Mouse (Mus musculus): Measurements from ENCODE around the gene Apod. TPM values are rescaled to one million over a fixed set of nuclear protein-coding genes. Genes with fewer than 3 reads are reported as not detected.

Apod gene
- total and polyA plus RNA-seq, 2 experiments: not detected

DNA sequence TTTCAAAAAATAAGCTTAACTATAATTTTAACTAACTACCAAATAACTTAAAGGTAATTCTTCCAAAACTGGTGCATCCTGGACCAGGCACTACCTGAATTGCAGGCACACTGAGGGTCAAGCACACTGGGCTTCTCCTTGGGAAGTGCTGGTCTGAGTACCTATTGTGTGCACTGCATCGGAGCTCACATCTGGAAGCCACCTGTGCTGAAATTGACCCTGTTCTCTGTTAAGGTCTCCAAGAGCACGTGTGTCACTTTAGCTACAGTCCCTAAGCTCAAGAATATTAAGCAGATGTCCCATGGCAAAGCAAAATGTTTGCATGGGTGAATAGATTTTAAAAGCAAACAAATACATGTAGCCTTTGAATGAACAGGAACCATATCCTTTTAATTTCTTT is 997 bp downstream of the Apod start:
- H3K27me3 ChIP-seq (ENCODE audit: control insufficient read depth, insufficient read depth, low read length): no peaks in the 10 kb centered on the region
- no peaks in the 10 kb centered on the region; the same call in 1 of the 2 replicates for H3K4me1 ChIP-seq (ENCODE audit: control insufficient read depth, insufficient read depth, low read length)
- DNase-seq (ENCODE audit: extremely low read depth, low read depth, low spot score): no peak
- H3K79me2 ChIP-seq (ENCODE audit: control insufficient read depth, insufficient read depth, low read length): no peaks in the 10 kb centered on the region
- TF ChIP-seq POLR2A (IDR thresholded peaks at IDR 0.05; ENCODE audit: extremely low read depth, insufficient read depth, low read length) (no peak), CTCF (IDR thresholded peaks at IDR 0.05; ENCODE audit: low read depth, low read length) (no peak)
- H3K4me3 ChIP-seq (ENCODE audit: insufficient read depth, low read depth, low read length): no peak overlapping the region
- no peaks in the 10 kb centered on the region for H3K36me3 ChIP-seq (ENCODE audit: control insufficient read depth, insufficient read depth, low read length)
- WGBS: 88% methylated on average over 2 of the region's 2 CpGs
- H3K27ac ChIP-seq (replicated peaks; ENCODE audit: insufficient read depth, low read depth, low read length): no peak overlapping the region
- no peak overlapping the region for H3K9ac ChIP-seq (ENCODE audit: low read depth, low read length)

GRCm38 (mm10) chr16:31312296-31312695 is 2.3 kb downstream of the Apod start:
- Histone ChIP-seq H3K27ac (replicated peaks; ENCODE audit: insufficient read depth, low read depth, low read length) (no peak overlapping the region), H3K4me3 (ENCODE audit: insufficient read depth, low read depth, low read length) (no peak overlapping the region), H3K36me3 (ENCODE audit: control insufficient read depth, insufficient read depth, low read length) (no peaks in the 10 kb centered on the region), H3K4me1 (ENCODE audit: control insufficient read depth, insufficient read depth, low read length) (no peaks in the 10 kb centered on the region; the same call in 1 of the 2 replicates), H3K27me3 (ENCODE audit: control insufficient read depth, insufficient read depth, low read length) (no peaks in the 10 kb centered on the region), H3K9ac (ENCODE audit: low read depth, low read length) (no peak overlapping the region), H3K79me2 (ENCODE audit: control insufficient read depth, insufficient read depth, low read length) (no peaks in the 10 kb centered on the region)
- WGBS: 90% methylated on average over 3 of the region's 3 CpGs
- no peak for TF ChIP-seq POLR2A (IDR thresholded peaks at IDR 0.05; ENCODE audit: extremely low read depth, insufficient read depth, low read length)
- TF ChIP-seq CTCF (IDR thresholded peaks at IDR 0.05; ENCODE audit: low read depth, low read length): no peak
- no peak for DNase-seq (ENCODE audit: extremely low read depth, low read depth, low spot score)

- Histone ChIP-seq H3K4me1 (ENCODE audit: control insufficient read depth, insufficient read depth, low read length) (no peaks in the 10 kb centered on the region), H3K9ac (ENCODE audit: low read depth, low read length) (no peak overlapping the region), H3K27ac (replicated peaks; ENCODE audit: insufficient read depth, low read depth, low read length) (no peak overlapping the region), H3K79me2 (ENCODE audit: control insufficient read depth, insufficient read depth, low read length) (no peaks in the 10 kb centered on the region), H3K4me3 (ENCODE audit: insufficient read depth, low read depth, low read length) (no peak overlapping the region), H3K27me3 (ENCODE audit: control insufficient read depth, insufficient read depth, low read length) (no peaks in the 10 kb centered on the region), H3K36me3 (ENCODE audit: control insufficient read depth, insufficient read depth, low read length) (no peaks in the 10 kb centered on the region)
- WGBS: 93% methylated on average over 5 of the region's 5 CpGs
- TF ChIP-seq POLR2A (IDR thresholded peaks at IDR 0.05; ENCODE audit: extremely low read depth, insufficient read depth, low read length) (no peak), CTCF (IDR thresholded peaks at IDR 0.05; ENCODE audit: low read depth, low read length) (no peak)
- no peak for DNase-seq (ENCODE audit: extremely low read depth, low read depth, low spot score)
Observed at GRCm38 (mm10) chr16:31305199-31305919, 9.2 kb downstream of the Apod start.

- Histone ChIP-seq H3K4me3 (ENCODE audit: insufficient read depth, low read depth, low read length) (no peak overlapping the region), H3K4me1 (ENCODE audit: control insufficient read depth, insufficient read depth, low read length) (no peaks in the 10 kb centered on the region), H3K27ac (replicated peaks; ENCODE audit: insufficient read depth, low read depth, low read length) (no peak overlapping the region), H3K79me2 (ENCODE audit: control insufficient read depth, insufficient read depth, low read length) (no peaks in the 10 kb centered on the region), H3K36me3 (ENCODE audit: control insufficient read depth, insufficient read depth, low read length) (no peaks in the 10 kb centered on the region), H3K27me3 (ENCODE audit: control insufficient read depth, insufficient read depth, low read length) (no peaks in the 10 kb centered on the region), H3K9ac (ENCODE audit: low read depth, low read length) (no peak overlapping the region)
- TF ChIP-seq CTCF (IDR thresholded peaks at IDR 0.05; ENCODE audit: low read depth, low read length) (no peak), POLR2A (IDR thresholded peaks at IDR 0.05; ENCODE audit: extremely low read depth, insufficient read depth, low read length) (no peak)
- no peak for DNase-seq (ENCODE audit: extremely low read depth, low read depth, low spot score)
- WGBS: 88% methylated on average over 10 of the region's 10 CpGs
Observed at GRCm38 (mm10) chr16:31303276-31303675, 11.3 kb downstream of the Apod start.

- Histone ChIP-seq H3K27ac (replicated peaks; ENCODE audit: insufficient read depth, low read depth, low read length) (no peak overlapping the region), H3K27me3 (ENCODE audit: control insufficient read depth, insufficient read depth, low read length) (no peaks in the 10 kb centered on the region), H3K9ac (ENCODE audit: low read depth, low read length) (no peak overlapping the region), H3K4me1 (ENCODE audit: control insufficient read depth, insufficient read depth, low read length) (no peaks in the 10 kb centered on the region), H3K36me3 (ENCODE audit: control insufficient read depth, insufficient read depth, low read length) (no peaks in the 10 kb centered on the region), H3K79me2 (ENCODE audit: control insufficient read depth, insufficient read depth, low read length) (no peaks in the 10 kb centered on the region), H3K4me3 (ENCODE audit: insufficient read depth, low read depth, low read length) (no peak overlapping the region)
- DNase-seq (ENCODE audit: extremely low read depth, low read depth, low spot score): no peak
- 88% methylated on average over 6 of the region's 6 CpGs for WGBS
- TF ChIP-seq POLR2A (IDR thresholded peaks at IDR 0.05; ENCODE audit: extremely low read depth, insufficient read depth, low read length) (no peak), CTCF (IDR thresholded peaks at IDR 0.05; ENCODE audit: low read depth, low read length) (no peak)
Observed at GRCm38 (mm10) chr16:31300883-31301532, 13.6 kb downstream of the Apod start.

DNA sequence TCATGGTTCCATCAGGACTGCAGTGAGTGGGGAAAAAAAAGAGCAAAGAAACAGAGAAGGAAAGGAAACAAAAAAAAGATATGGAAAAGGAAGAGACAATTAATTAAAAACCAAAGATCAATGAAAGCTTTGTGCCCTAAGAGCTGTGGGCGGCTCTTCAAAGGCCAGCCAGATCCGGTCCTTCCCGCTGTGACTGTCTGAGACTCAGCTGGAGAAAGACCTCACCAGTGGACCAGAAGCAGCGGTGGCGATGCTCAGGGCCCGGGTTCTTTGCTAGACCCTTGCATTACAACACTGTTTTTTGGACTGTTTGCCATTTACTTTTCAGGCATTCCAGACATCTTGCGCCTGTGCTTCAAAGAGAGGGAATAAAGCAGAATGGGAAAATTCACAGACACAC is 14.1 kb downstream of the Apod start:
- Histone ChIP-seq H3K27me3 (ENCODE audit: control insufficient read depth, insufficient read depth, low read length) (no peaks in the 10 kb centered on the region), H3K79me2 (ENCODE audit: control insufficient read depth, insufficient read depth, low read length) (no peaks in the 10 kb centered on the region), H3K36me3 (ENCODE audit: control insufficient read depth, insufficient read depth, low read length) (no peaks in the 10 kb centered on the region), H3K27ac (replicated peaks; ENCODE audit: insufficient read depth, low read depth, low read length) (no peak overlapping the region), H3K4me1 (ENCODE audit: control insufficient read depth, insufficient read depth, low read length) (no peaks in the 10 kb centered on the region), H3K9ac (ENCODE audit: low read depth, low read length) (no peak overlapping the region), H3K4me3 (ENCODE audit: insufficient read depth, low read depth, low read length) (no peak overlapping the region)
- WGBS: 73% methylated on average over 7 of the region's 7 CpGs
- DNase-seq (ENCODE audit: extremely low read depth, low read depth, low spot score): no peak
- TF ChIP-seq CTCF (IDR thresholded peaks at IDR 0.05; ENCODE audit: low read depth, low read length) (no peak), POLR2A (IDR thresholded peaks at IDR 0.05; ENCODE audit: extremely low read depth, insufficient read depth, low read length) (no peak)
